Mouse (Mus musculus) heart, adult 2 months (tissue): ENCODE results near the gene Strip2.

ENCODE experiments used
- CTCF ChIP-seq: fragments of 200-600 bp; IDR thresholded peaks from 2 replicates; pipeline ENCODE4 v1.8.1; 2022; ENCODE audit warnings: antibody characterized with exemption, mild to moderate bottlenecking, moderate library complexity
- EP300 ChIP-seq: fragments of 200-500 bp; IDR thresholded peaks from 2 replicates; pipeline ENCODE4 v1.6.1; 2011; ENCODE audit warnings: low read depth, low read length, control low read depth; ENCODE audit not compliant: insufficient read depth
- POLR2A ChIP-seq: fragments of 200-500 bp; IDR thresholded peaks from 2 replicates; pipeline ENCODE4 v1.6.1; 2011; ENCODE audit warnings: mild to moderate bottlenecking, low read depth, low read length, control low read depth; ENCODE audit not compliant: insufficient read depth

DNA sequence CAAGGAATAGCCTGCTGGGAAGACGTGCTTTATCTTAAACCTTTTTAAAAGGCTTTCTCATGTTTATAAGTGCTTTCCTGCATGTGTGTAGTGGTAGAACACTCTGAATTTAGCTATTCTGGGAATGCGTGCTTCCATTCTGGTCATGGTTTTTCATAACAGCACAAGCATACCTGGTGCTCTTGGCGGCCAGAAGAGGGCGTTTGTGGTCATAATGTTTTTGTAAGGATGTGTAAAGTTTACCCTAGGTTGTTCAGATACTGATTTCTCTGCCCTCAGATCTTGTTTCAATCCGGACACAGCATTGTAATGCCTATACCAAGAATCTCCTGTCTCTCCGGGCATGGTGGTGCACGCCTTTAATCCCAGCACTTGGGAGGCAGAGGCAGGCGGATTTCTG, 58.0 kb downstream of the Strip2 start:
- TF ChIP-seq CTCF (peak; percentile 41), POLR2A (no peak), EP300 (no peak)
